Mouse (Mus musculus): ENCODE data around the gene Mettl21a.
"Not testable (repeated sequence)": the region's sequence is repeated elsewhere in the genome, so short reads cannot be mapped to it uniquely, and the experiment has no call there.

Mettl21a gene

GRCm38 (mm10) chr1:64614801-64615345, 2.2 kb downstream of the Mettl21a start:
- CTCF ChIA-PET, result interaction anchor here (0.7 kb wide), 1 partner anchor 86 kb away, joined by 3 read pairs; no protein-coding TSS in a partner anchor

- CTCF ChIA-PET, result interaction anchor here (0.7 kb wide), 1 partner anchor 85 kb away, joined by 3 read pairs; no protein-coding TSS in a partner anchor
Measured at GRCm38 (mm10) chr1:64614311-64614710, 2.7 kb downstream of the Mettl21a start.

- CTCF ChIA-PET, result no interaction called here
Measured at GRCm38 (mm10) chr1:64609976-64610375, 7.1 kb downstream of the Mettl21a start.

- CTCF ChIA-PET, result interaction anchor here (0.6 kb wide), 1 partner anchor 21 kb away, joined by 6 read pairs; no protein-coding TSS in a partner anchor
Measured at GRCm38 (mm10) chr1:64609145-64609544, 7.9 kb downstream of the Mettl21a start.

- CTCF ChIA-PET, result interaction anchor here (0.7 kb wide), 1 partner anchor 78 kb away, joined by 3 read pairs; no protein-coding TSS in a partner anchor
Measured at GRCm38 (mm10) chr1:64603381-64603780, 13.7 kb downstream of the Mettl21a start.

- CTCF ChIA-PET, result no interaction called here
Measured at GRCm38 (mm10) chr1:64601242-64601842, 15.7 kb downstream of the Mettl21a start.

- CTCF ChIA-PET, result interaction anchor here (0.6 kb wide), 1 partner anchor 504 kb away, joined by 3 read pairs; no protein-coding TSS in a partner anchor
Measured at GRCm38 (mm10) chr1:64600413-64601077, 16.5 kb downstream of the Mettl21a start.

GRCm38 (mm10) chr1:64598926-64599325, 18.1 kb downstream of the Mettl21a start:
- CTCF ChIA-PET, result interaction anchor here (0.6 kb wide), 1 partner anchor 218 kb away, joined by 3 read pairs; no protein-coding TSS in a partner anchor

- CTCF ChIA-PET, result no interaction called here
Measured at GRCm38 (mm10) chr1:64578801-64579200, 38.2 kb downstream of the Mettl21a start.

GRCm38 (mm10) chr1:64577911-64578310, 39.1 kb downstream of the Mettl21a start:
- CTCF ChIA-PET, result not testable (repeated sequence)

GRCm38 (mm10) chr1:64576732-64577131, 40.3 kb downstream of the Mettl21a start:
- CTCF ChIA-PET, result no interaction called here

GRCm38 (mm10) chr1:64576022-64576421, 41.0 kb downstream of the Mettl21a start:
- CTCF ChIA-PET, result no interaction called here

GRCm38 (mm10) chr1:64568206-64568605, 48.8 kb downstream of the Mettl21a start:
- CTCF ChIA-PET, result no interaction called here

- CTCF ChIA-PET, result no interaction called here
Measured at GRCm38 (mm10) chr1:64560105-64560504, 56.9 kb downstream of the Mettl21a start.

Data from spleen, embryonic (tissue).